Mouse (Mus musculus) E14TG2a.4 (cell line): Measurements from ENCODE around the gene Dusp1.

Experiments
- CTCF ChIP-seq: conservative IDR thresholded peaks from 2 replicates; pipeline ENCODE4 v1.5.1; 2014; ENCODE audit warnings: low read length
- NANOG ChIP-seq: IDR thresholded peaks from 2 replicates; pipeline ENCODE4 v1.6.1; 2014; ENCODE audit warnings: borderline replicate concordance, low read length, mixed read lengths
- POU5F1 ChIP-seq: IDR thresholded peaks from 2 replicates; pipeline ENCODE4 v1.6.1; 2014; ENCODE audit warnings: low read length, borderline replicate concordance

DNA sequence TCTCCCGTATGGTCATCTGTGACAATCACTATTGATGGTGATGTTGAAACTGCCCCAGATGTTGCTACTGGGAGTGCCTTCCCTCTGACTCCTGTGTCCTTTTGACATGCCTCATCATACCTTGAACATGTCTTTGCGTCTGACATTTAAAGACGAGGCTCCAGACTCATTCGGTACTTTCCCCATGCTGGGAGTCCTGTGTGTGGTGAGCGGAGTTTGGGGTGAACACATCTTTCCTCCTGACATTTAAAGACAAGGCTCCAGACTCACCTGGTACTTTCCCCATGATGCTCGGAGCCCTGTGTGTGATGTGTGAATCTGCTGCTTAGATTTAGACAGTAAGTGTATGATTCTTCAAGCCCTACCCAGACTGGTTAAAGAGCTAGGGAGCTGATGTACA is 10.8 kb downstream of the Dusp1 start:
- TF ChIP-seq CTCF (no peak), POU5F1 (no peak), NANOG (no peak)
